Mouse (Mus musculus): ENCODE measurements around the gene Pfkfb3.

Pfkfb3 gene

GRCm38 (mm10) chr2:11553471-11554400, at the start of gene Pfkfb3:
Gene Pfkfb3 (minus strand): TSS chr2:11554077.
- peak; percentile 89 for DNase-seq

- peak; percentile 95 for DNase-seq
These were observed 48.9 kb upstream of the Pfkfb3 start for GRCm38 (mm10) chr2:11602506-11603489.

GRCm38 (mm10) chr2:11601795-11602194, 47.9 kb upstream of the Pfkfb3 start:
- no peak for DNase-seq

- no peak for DNase-seq
These were observed 44.0 kb upstream of the Pfkfb3 start for GRCm38 (mm10) chr2:11597906-11598305.

GRCm38 (mm10) chr2:11596690-11597089, 42.8 kb upstream of the Pfkfb3 start:
- DNase-seq, result no peak

DNA sequence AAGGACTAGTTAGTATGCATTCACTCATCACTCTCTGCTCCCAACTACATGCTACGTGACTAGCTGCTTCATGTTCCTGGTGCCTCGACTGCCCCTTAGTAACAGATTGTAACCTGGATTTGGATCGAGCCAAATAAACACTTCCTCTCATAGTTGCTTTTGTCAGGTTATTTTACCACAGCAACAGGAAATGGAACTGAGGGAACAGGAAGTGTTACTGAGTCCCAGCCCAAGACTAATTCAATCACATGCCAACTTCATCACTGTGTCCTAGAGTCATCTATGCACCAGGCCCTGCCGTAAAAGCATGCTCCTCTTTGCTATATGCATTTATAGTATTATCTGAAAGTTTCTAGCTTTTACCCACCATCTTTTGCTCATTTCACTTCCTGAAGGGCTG, 34.1 kb upstream of the Pfkfb3 start:
- DNase-seq, result no peak

GRCm38 (mm10) chr2:11579399-11579798, 25.5 kb upstream of the Pfkfb3 start:
- DNase-seq, result no peak

DNA sequence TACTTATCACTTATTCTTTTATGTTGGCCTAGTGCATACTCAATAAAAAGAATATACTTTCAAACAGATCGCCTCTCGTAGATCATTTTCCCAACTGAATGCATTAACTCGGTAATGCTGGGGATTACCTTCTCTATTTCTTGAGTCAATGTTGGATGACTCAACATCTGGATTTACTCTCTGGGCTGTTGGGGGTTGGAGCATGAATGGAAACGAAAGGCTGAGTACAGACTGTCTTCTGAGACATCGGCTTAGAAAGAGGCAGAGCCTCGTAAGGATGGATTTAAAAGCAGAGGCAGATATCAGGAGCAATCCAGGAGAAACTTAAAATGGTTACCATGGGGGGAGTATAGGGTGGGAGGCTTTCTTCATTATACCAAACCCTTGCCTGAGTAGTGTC, 24.3 kb upstream of the Pfkfb3 start:
- DNase-seq, result no peak

GRCm38 (mm10) chr2:11573684-11574083, 19.8 kb upstream of the Pfkfb3 start:
- DNase-seq, result no peak

DNA sequence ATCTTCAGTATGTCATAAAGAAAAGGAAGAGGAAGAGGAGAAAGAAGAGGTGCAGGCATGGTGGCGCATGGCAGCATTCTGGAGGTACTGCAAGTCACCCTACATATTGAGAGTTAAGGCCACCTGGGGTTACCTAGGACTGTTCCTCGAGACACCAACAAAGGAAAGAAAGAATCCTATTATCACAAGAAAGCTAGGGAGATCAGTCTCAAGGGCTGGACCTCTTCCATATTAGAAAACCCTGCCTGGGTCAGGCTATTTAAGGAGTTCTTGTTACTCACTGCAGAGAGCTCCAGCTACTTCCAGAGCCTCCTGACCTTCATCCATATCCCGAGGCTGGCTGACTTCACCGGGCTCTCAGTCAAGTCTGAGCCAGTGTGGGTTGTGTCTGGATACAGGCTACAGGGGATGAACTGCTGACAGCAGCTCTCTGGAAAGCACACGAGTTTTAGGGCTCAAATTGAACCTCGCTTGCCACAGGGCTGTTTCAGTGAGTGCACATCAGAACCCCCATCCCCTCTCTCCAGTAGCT, 17.2 kb upstream of the Pfkfb3 start:
- no peak for DNase-seq

DNA sequence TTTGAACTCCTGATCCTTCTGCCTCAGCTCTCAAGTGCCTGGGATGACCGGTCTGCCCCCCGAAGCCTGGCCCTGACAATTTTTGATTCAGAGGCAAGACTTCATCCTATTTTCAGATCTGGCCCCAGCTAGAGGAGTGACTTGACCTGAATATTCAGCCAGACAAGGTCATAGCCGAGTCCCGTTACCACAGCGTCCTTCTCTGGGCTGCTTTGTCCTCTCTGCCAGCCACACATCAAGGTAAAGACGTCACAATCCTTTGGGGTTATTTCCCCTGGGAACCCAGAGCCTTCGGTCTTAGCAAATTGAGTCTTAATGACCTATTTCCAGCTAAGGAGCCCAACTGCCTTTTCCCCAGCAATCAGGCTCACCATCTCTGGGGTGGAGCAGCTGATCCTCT, 14.6 kb upstream of the Pfkfb3 start:
- DNase-seq, result no peak

- peak; percentile 66 for DNase-seq
These were observed 14.0 kb upstream of the Pfkfb3 start for GRCm38 (mm10) chr2:11567781-11568362.

DNA sequence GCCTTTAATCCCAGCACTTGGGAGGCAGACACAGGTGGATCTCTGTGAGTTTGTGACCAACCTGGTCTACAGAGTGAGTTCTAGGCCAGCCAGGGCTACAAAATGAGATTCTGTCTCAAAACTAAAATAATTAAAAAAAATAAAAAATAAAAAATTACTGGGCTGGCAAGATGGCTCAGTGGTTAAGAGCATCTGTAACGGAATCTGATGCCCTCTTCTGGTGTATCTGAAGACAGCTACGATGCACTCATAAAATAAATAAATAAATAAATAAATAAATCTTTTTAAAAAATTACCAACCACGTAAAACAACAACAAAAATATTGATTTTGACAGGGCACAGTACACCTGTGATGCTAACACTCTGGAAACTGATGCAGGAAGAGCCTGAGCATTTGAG, 13.0 kb upstream of the Pfkfb3 start:
- no peak for DNase-seq

GRCm38 (mm10) chr2:11566241-11566640, 12.4 kb upstream of the Pfkfb3 start:
- DNase-seq, result no peak

DNA sequence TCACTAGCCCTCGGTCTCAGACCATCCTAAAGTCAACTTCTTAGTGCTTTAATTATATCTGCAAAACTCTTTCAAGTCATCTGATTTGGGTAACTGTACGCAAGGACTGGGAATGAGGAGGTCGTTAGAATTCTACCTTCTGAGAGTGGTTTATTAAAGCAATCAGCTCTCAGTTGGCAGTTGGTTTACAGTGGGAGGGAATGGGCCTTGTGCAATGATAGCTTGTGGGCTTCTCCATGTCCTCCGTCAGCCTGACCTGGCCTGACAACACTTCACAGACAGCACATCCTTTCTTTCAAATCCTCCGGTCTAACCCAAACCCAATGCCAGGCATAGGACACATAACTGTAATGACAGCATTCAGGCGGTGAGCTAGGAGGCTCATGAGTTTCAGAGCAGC, 10.9 kb upstream of the Pfkfb3 start:
- no peak for DNase-seq

DNA sequence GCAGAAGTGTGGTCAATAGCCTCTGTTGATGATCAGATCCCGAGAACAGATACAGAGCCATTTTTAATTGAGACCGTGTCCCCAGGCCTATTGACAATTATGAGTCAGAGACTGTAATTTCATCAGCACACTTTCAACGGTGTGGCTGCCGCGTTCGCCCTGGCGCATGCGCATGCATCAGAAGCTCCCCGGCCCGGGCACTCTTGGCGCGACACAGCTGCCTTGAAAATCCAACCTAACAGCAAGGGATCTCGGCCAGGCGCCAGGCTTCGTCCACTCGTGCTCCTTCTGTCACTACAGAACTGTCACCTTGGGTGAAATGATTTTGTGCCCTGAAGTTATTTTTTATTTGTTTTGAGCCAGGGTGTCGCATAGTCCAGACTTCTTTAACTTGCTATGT, 9.4 kb upstream of the Pfkfb3 start:
- DNase-seq, result no peak

GRCm38 (mm10) chr2:11558654-11559053, 4.8 kb upstream of the Pfkfb3 start:
- DNase-seq, result no peak

GRCm38 (mm10) chr2:11557244-11557643, 3.4 kb upstream of the Pfkfb3 start:
- DNase-seq, result no peak

DNA sequence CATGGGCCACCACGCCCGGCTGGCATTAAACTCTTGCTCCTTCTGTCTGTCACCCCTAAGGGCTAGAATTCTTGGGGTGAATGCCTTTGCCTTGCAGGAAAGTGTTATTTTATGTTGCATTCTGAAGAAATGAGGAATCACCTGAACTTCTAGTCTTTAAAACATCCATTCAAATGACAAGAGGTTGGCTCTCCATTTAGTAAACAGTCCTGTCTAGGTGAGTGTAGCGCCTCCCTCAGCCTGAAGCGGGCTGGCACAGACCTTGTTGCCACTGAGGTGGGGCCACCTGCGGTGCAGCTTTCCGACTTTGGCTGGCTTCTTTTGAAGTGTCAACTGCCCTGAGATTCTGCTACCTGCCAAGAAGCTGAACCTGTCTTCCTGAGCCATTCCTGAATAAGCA, 1.4 kb upstream of the Pfkfb3 start:
- no peak for DNase-seq

DNA sequence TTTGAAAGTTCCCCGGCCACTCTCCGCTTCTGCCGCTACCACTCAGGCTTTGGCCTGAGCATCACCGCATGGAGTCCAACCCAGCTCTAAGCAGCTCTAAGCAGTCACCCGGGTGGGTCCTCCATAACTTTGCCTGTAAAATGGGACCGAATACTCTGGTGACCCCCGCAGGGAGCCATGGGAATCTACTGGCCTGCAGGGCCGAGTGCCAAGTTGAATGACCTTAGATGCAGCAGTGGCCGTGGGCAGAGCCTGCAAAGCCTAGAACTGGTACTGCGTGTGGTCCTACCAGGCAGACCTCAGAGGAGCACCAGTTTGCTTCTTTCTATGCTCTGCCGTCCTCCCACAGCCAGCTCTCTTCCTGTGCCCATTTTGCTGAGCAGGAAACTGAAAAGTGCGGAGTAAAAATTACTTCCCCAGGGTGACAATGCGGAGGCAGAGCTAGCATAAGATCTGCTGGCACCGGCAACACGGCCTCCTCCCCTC, 868 bp downstream of the Pfkfb3 start:
- DNase-seq, result no peak

DNA sequence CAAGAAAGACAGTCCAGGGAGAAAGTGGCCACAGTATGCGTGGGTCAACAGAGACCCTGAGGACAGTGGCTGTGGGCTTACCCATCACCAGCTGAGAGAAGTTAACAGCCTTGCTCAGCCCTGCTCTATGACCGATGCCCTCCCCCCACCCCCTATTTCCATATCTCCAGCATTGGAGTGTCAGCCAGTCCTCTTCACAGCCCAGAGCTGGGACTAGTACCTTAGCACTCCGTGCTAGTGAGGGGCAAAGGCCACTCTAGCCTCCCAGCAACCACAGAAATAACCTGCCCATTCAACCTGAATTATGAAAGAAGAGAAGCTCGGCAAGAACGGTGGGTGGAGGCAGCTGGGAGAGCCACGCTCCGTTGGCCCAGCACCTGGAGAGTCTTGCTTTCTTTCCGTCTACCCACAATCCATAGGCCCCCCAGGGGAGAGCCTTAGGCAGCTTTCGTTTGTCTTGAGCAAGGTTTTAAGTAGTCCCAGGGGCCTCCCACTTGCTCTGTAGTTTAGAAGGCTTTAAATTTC, 1.5 kb downstream of the Pfkfb3 start:
- DNase-seq, result no peak

GRCm38 (mm10) chr2:11551726-11552125, 2.2 kb downstream of the Pfkfb3 start:
- DNase-seq, result no peak
